Mouse (Mus musculus): ENCODE measurements around the gene Ankdd1a. TPM values are rescaled to one million over a fixed set of nuclear protein-coding genes. Genes with fewer than 3 reads are reported as not detected.

Gene Ankdd1a
- 1 to 10 TPM; 2.9 to 3.5 TPM for total RNA-seq (2021)

DNA sequence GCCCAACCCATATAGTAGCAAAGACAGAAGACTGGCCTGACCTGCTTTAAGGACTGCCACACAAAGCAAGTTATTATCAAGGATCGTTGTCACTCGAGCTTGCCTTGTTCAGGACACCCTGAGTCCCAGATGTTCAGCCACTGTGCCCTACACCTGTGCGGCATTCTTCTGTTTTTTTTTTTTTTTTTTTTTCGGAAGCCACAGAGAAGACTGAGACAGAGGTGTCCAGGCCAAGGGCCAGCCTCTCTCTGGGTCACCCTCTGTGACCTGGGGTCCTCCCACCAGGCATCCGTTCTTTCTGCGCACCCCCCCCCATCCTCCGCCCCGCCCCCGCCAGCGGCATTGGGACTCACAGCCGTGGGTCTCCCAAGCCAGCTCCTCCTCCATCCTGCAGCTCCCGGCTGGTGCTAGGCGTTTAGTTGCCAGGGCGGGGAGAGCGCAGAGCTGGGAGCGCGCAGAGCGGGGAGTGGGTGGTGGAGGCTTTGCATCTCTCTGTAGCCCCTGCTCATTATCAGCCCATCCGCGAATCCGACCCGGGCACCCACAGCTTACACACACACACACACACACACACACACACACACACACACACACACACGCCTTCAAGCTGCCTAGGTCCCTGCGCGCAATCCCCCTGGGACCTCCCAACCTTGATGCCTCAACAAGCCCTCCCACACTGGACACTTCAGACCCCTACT is at the start of gene Ankdd1a:
Ankdd1a (minus strand) TSS at position 387 of the 698 bp plus-strand sequence.
- DNase-seq, result peak; percentile 66 to 67

DNA sequence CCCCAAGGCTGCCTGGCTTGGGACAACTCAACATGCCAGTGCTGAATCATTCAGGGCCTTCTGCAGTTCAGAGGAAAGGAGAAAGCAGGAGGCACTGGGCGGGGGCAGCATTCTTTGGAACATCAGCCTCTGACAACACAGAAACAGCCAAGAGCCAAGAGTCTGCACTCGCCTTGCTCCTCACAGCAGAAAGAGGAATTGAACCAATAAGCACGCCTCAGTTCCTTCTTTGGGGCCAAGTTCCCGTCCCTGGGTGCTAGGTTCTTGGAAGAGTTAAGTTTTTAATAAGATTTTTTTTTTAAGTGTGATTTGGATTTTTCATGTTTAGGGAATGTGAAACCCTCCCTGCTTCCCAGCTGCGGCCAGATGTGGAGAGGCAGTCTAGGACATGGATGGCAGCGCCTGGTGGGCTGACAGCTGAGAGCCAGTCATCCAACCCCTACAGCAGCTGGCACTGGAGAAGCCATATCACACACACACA is 49.5 kb upstream of the Ankdd1a start:
- DNase-seq, result no peak

DNA sequence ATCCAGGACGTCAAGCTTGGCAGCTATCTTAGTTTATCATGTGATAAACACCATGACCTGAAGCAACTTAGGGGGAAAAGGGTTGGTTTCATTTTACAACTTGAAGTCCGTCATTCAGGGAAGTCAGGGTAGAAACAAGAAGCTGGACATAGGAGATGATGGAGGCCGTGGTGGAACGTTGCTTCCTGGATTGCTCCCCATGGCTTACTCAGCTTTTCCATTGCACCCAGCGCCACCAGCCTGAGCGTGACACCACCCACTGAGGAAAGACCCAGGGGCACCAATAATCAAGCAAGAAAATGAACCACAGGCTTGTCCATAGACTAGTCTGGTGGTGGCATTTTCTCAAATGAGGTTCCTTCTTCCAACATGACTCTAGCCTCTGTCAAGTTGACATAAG is 48.8 kb upstream of the Ankdd1a start:
- DNase-seq, result no peak

DNA sequence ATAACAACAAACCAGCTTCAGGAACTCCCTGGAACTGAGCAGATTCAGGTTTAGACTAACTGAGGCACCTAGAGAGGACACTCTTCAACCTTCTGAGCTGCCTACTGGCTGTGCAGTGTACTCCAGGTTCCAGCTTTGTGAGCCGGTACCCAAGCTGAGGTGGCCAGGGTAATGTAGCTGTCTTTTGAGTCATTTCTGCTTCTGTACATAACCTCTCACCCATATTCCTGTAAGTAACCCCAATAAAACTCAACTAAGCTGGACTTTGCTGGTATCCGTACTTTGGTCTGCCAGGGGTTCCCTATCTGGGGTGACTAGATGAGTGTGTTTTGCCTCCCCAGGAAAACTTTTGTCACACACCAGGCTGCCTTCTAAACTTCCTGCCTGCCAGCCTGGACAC is 44.7 kb upstream of the Ankdd1a start:
- no peak for DNase-seq

DNA sequence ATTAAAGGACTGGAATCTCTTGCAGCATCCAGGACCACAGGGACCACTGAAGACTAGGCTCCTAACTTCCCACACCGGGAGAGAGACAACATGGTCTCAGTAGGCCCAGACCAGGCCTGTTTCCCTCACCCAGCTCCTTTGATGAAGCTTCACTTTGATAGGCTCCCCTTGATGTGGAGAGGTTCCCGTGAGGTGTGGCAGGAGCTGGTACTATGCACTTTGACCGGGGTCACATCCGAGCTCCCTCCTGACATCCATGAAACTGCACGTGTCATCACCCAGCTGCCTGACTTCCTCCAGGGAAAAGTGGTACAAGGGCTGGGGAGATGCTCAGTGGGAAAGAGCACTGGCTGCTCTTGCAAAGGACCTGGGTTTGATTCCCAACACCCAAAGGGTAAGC is 43.1 kb upstream of the Ankdd1a start:
- no peak for DNase-seq

DNA sequence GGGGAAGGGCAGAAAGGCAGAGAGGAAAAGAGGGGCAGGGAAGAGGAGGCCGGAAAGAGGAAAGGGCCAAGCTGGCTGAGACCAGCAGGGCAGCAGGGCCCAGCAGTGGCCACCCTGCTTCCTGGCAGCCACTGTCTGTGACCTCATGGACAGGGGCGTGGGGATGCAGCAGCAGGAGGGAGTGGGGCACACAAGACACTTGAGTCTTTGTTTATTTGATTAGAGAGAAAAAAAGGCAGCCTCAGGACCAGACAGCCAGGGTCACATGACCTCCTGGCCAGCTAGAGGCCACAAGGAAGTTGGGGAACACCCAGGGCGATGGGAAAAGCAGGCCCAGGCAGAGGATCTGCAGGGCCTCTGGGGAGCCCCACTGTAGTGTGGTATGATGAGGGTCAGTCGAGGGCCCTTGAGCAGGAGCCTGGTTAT is 42.1 kb upstream of the Ankdd1a start:
- DNase-seq, result peak; percentile 64 to 78

DNA sequence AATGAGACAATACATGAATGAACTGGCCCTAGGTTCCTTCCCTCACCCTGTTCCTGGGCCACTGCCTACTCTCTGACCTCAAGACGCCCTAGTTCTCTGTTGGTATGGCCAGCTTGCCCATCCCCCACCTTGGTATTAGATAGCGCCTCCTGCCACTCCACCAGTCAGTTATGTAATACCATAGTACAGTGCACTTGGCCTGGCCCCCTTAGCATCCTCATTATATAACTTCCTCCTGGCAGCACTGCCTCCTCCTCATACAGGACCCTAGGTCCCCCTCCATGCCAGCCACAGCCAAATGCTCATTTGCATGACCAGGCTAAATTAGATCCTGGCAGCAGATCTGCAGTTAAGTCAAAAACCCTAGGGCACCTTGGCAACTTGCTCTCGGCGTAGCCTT is 41.0 kb upstream of the Ankdd1a start:
- no peak for DNase-seq

DNA sequence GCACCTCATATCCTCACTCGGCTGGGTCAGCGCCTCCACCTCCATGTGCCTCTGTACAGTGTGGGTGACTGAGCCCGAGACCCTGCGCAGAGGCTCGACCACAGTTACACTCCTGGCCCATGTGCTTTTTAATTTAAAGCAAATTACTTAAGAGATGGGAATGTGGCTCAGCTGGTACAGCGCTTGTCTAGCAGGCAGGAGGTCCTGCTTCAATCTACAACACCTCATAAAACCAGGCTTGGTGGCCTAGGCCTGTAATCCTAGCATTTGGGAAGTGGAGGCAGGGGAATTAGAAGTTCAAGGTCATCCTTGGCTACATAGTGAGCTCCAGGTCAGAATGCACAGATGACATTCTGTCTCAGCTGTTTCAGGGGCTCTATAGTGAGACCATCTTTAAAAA is 38.8 kb upstream of the Ankdd1a start:
- no peak for DNase-seq

DNA sequence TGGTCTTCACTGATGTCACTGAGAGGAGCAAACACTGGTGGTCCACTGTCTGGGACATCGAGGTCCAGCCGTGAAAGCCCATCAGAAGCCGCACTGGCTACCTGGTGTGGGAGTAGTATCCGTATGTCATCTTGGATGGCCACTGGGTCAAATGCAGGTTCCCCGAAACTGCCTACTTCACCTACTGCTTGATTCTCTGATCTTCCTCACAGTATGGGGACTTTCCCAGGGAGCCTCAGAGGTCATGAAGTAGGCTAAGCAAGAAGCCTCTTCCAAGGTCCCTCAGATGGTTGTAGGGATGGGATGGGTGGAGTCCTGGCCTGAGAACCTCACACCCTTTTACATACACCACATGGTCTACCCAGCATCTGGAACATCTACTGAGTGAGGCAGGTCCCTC is 37.0 kb upstream of the Ankdd1a start:
- no peak for DNase-seq

DNA sequence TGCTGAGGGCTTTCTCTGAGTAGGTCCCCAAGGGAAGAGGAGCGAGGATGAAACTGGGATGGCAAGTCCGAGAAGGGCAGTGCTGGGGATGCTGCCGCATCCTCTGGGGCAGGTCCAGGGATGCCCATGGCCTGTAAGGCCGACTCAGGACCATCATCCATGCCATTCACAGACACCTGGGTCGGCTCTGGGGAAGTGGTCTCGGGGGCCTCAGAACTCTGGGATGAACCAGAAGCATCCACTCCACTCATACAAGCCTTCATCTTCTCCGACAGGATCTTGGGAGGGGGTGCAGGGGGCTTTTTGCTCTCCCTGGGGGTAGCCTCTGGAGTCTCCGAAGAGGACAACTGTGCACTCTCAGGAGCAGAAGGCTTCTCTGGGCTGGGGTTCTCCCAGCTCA is 36.4 kb upstream of the Ankdd1a start:
- no peak for DNase-seq

DNA sequence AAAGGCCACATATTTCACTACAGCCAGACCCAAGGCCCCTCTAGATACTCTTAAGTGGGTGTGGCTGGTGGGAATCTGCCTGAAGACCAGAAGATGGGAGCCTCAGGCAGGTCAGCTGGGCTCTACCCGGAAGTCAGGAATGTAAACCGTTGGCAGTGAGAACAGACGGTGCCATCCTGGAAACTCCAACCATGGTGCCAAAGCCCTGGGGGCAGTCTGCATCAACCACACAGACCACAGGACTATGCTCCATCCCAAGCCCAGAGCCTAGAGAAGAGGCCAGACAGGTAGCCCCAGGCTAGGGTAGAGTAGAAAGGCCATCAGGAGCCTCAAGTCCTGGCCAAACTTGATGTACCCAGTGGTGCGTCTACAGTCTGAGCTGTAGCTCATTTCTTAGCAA is 35.6 kb upstream of the Ankdd1a start:
- no peak for DNase-seq

DNA sequence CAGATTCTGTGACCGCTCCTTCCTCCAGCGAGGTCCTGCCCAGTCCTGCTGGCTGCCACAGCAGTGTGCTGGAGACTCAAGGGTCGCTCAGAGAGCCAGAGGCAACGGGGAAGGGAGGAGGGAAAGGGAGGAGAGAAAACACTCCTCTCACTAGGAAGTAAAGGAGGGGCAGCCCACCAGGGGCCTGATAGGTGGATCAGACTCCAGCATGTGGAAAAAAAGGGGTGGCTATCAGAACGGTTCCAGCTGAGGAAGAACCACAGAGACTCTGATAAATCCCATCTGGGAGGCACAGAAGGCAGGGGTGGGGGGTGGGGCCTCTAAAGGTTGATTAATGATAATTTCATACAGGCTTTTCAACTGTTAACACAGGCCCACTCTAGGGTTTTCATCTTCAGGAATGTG is 35.0 kb upstream of the Ankdd1a start:
- no peak for DNase-seq

DNA sequence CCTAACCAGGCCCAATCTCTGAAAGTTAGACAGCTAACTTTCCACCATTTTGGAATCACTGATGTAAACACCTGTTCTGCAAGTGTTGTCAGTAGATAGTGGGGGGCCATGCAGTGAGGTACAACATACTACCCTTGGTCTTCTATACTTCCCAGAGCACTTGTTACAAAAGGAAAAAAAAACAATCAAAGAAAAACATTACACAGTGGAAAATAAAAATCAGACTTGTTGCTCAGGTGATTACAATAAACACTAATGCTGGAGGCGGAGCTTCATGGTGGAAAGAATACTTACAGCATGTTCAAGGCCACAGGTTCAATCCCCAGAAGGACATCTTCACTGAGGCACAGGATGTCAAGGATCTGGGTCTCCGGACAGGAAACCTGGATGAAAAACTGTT is 32.7 kb upstream of the Ankdd1a start:
- DNase-seq, result no peak

DNA sequence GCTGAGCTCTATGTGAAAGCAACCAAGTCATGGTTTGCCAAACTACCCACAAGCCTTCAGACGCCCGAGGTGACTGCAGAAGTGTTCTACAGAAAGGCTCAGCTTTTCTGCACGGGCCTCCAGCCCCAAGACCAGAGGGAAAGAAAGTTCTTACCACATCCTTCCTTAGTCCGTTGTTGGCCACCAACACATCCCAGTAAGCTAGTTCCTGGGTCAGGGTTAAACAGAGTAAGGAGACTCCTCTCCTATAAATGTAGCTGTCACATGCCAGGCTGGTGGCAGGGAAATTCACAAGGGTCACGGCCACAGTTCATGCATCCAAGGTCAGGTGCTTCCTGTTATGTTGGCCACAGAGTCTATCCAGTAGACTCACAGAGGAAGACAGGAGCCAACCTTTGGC is 32.1 kb upstream of the Ankdd1a start:
- DNase-seq, result no peak

DNA sequence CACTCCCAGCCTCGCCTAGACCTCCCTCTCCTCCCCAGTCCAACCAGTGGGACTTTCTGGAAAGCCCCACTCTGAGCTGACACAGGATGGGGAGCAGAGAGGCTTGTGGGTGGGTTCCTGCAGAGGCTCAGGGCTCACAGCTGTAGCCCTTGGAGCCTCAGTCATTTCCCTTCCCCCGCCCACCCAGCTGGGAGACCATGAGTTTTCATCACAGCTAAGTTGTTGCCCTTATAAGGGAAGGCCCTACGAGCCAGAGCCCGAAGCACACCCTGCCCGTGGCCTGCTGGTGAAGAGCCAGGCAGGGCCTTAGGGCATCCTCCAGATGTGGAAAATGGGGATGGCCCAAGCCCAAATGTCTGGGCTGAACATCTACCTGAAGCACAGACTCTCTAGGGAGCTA is 31.0 kb upstream of the Ankdd1a start:
- no peak for DNase-seq

DNA sequence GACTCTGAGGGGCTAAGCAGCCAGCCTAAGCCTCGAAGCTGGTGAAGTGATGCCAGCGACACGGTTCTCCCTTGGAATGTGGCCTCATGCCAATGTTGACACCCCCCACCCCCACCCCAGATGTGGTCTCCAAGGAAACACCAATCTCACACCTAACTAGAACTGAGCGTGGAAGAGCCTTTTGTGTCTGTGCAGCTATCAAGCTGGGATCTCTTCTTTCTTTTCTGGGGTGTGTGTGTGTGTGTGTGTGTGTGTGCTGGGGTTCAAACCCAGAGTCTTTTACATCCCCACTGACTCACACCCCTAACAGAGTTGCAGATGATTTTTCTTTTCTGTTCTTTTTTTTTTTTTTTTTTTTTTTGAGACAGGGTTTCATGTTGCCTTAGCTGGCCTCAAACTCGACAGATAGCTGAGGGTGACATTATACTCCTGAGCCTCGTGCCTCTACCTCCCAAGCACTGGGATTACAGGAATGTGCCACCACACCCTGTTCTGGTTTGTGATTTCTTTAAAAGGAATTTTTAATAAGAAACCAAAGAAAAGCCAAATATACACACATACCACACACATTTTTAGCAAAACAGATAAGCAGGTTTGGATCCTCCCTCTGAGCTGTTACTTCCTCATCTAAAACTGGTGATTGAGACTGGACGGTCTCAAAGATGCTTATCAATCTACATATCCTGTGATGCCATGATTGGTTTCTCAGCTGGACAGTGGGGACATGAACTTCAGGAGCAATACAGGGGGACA is 30.3 kb upstream of the Ankdd1a start:
- no peak for DNase-seq

DNA sequence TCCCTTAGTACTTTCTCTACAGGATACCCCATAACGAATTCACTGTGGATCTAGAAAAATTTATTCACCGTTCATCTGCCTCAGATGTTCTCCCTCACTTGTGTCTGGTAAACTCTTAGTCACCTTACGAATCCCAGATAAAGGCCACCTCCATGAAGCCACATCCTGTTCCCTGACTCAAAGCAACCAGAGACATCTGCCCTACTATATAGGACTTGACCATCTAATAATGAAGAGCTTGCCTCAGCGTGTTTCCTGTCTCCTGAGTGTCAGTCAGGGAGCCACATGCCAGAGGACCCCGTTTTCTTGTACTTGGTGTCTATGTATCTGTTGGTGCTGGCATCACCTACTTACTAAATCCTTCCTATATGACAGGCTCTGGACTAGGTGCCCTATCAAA is 29.6 kb upstream of the Ankdd1a start:
- DNase-seq, result no peak

DNA sequence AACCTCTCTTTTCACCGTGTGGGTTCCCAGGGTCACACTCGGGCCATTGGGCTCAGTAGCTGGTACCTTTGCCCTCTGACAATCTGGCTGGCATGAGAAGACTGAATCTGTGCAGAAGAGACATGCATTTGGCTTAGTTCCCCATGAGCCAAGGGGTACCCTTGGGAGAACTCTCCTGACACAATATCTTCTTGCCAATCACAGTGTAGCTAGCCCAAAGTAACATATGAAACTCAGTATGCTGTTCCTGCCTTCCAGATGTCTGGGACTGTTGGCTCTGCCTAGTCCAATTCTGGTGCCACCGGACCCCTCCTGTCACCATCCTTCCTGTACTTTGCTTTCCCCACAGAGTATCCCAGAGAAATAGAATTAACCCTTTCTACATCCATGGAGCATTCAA is 29.1 kb upstream of the Ankdd1a start:
- no peak for DNase-seq

DNA sequence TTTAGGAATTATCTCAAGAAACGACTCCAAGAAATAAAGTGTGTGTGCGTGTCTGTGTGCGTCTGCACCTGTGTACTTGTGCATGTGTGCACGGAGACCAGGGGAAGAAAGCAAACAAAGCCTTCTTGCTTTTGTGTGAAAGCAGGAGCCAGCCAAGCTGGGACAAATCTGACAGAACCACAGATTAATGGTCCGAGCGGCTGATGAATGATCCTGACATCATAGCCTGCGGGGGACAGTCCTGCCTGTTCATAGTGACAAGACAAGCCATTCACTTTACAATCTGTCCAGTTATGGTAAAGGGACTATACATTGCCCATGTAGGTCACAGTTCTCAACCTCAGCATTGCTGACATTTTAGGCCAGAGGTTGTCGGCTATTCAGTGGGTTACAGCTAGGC is 28.3 kb upstream of the Ankdd1a start:
- no peak for DNase-seq

DNA sequence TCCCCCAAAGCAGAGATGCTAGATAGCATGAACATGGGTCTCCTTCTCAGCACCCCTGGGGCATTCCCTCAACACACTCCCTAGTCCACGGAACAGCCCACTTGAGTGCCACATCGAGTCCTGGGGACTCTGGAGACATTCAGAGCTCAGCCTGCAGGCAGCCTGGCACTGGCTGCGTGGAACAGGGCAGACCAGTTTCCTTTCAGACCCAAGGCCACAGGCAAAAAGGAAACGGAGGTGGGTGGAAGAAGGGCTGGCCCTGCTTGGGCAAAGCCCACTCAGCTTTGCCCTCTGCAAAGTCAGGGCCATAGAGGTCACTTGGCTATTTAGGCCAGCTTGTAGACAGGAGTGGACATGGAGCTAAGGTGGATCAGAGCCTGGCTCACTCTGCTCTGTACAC is 27.9 kb upstream of the Ankdd1a start:
- DNase-seq, result no peak

DNA sequence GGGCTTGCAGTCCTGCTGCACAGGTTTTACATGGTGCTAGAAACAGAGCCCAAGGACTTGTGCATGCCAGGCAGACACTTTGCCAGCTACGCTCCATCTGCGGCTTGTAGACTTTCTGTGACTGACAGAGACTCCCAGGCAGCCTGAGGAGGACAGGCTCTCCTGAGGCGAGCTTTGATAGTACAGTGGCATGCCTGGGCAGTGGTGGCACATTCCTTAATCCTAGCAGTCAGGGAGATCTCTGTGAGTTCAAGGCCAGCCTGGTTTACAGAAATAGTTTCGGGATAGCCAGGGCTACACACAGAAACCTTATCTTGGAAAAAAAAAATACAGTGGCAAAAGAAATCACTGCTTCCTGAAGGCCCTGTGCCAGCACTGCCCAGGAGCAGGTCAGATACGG is 27.1 kb upstream of the Ankdd1a start:
- DNase-seq, result no peak

DNA sequence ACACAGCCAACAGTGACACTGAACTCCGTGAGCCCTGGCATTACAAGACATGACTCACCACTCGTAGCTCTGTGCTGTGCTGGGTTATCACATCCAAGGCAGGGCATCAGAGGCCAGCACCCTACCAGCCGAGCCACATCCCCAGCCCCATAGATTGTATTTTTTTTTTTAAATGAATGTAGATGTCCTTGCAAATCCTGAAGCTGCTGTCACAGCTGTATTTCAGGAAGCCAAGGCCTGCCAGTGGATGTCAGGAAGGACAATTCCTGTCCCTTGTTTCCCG is 26.4 kb upstream of the Ankdd1a start:
- no peak for DNase-seq

DNA sequence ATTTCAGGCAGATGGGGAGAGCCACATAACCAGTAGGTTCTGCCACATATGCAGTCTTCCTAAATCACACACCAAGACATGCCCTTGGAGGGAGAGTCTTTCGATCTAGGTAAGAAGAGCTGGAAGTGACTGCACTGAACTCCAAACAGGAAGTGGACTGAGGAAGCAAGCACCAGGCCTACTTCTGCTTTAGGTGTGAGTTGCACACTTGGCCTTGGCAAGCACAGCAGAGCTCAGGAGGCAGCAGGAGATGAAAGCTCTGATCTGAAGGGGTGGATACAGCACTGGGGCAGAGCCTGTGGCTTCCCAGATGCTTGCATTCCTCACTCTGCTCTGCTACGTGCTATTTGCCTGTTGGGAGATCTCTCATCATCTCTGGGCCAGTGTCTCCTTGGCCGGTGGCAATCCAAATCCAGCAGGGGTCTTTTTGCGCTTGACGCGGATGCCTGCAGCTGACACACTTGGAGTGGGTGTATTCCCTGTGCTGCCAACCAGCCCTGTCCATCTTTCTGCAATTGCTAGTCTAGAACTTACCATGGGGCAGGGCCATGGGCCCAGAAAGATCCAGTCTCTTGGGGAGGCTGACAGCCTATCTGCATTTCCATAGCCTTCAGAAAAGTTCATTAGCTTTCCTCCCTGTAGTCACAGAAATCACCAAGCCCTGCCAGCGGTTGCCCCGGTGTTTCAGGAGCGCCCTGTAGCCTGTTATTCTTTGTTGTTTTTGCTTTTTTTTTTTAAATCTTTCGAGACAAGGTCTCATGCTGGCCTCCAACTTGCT is 25.8 kb upstream of the Ankdd1a start:
- no peak for DNase-seq

DNA sequence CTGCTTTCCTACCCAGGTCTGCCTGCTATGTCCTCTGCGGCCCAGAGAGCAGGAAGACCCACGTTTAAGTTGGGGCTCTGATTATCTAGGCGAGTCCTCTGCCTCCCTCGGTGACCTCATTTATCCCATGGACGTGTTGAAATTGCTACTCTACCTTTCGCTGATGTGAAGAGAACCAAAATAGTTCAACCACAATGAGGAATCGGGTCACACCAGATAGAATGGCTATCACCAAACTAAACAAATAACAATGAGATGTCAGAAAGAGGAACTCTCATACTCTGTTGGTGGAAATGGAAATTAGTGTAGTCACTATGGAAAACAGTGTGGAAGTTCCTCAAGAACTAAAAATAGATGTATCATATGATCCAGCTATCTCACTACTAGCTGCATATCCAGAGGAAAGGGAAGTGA is 22.1 kb upstream of the Ankdd1a start:
- DNase-seq, result no peak

Data from layer of hippocampus, postnatal 36 days (tissue).